Mouse (Mus musculus) MEL (cell line): ENCODE measurements around the gene Spire2.

ENCODE experiments used
- CTCF ChIP-seq, 3 experiments: IDR thresholded peaks in 2 of 3; conservative IDR thresholded peaks in 1 of 3; 2 replicates each; pipeline ENCODE4 v1.5.1; 2011 to 2012; ENCODE audit warnings: low read length in 3 of 3, low read depth in 2 of 3, mild to moderate bottlenecking in 2 of 3, improper control_type of control experiment in 1 of 3, inconsistent platforms in 1 of 3, mixed read lengths in 1 of 3, moderate library complexity in 1 of 3; ENCODE audit not compliant: control insufficient read depth in 1 of 3, insufficient read depth in 1 of 3, poor library complexity in 1 of 3, severe bottlenecking in 1 of 3
- GATA1 ChIP-seq: IDR thresholded peaks from 2 replicates; pipeline ENCODE4 v1.6.1; 2011; ENCODE audit warnings: low read depth, low read length, improper control_type of control experiment
- POLR2A ChIP-seq, 2 experiments: IDR thresholded peaks; 2 replicates each; pipeline ENCODE4 v1.6.1; 2011 to 2012; ENCODE audit warnings: low read length in 2 of 2, mild to moderate bottlenecking in 2 of 2, control low read depth in 1 of 2, improper control_type of control experiment in 1 of 2, low read depth in 1 of 2, moderate library complexity in 1 of 2; ENCODE audit not compliant: control insufficient read depth in 1 of 2, insufficient read depth in 1 of 2, poor library complexity in 1 of 2
- POLR2AphosphoS2 ChIP-seq: IDR thresholded peaks from 2 replicates; pipeline ENCODE4 v1.6.1; 2011; ENCODE audit warnings: low read length, improper control_type of control experiment
- POLR2AphosphoS5 ChIP-seq: IDR thresholded peaks from 2 replicates; pipeline ENCODE4 v1.6.1; 2012; ENCODE audit warnings: low read depth, borderline replicate concordance, mild to moderate bottlenecking, inconsistent platforms, low read length, moderate library complexity, mixed read lengths
- USF1 ChIP-seq: IDR thresholded peaks from 2 replicates; pipeline ENCODE4 v1.6.1; 2014; ENCODE audit warnings: low read depth, mild to moderate bottlenecking, inconsistent platforms, low read length, improper control_type of control experiment, moderate library complexity

- no peak for TF ChIP-seq GATA1
- peak; percentile 56 to 80 (median 72) for TF ChIP-seq CTCF (IDR thresholded peaks at IDR 0.05 in 2 of 3, conservative IDR thresholded peaks at IDR 0.05 in 1 of 3; ENCODE audit: control insufficient read depth in 1 of 3, insufficient read depth in 1 of 3, low read depth in 2 of 3, low read length in 3 of 3, poor library complexity in 1 of 3, severe bottlenecking in 1 of 3)
- TF ChIP-seq USF1, result no peak
- TF ChIP-seq POLR2A (IDR thresholded peaks at IDR 0.05; ENCODE audit: control insufficient read depth in 1 of 2, insufficient read depth in 1 of 2, low read depth in 1 of 2, low read length in 2 of 2, poor library complexity in 1 of 2), result no peak
- TF ChIP-seq POLR2AphosphoS5, result no peak
- no peak for TF ChIP-seq POLR2AphosphoS2
These were observed 42.3 kb upstream of the Spire2 start for GRCm38 (mm10) chr8:123290166-123290565.
